Mouse (Mus musculus): ENCODE results near the gene Gsk3a. TPM values are rescaled to one million over a fixed set of nuclear protein-coding genes. Genes with fewer than 3 reads are reported as not detected.

Gene Gsk3a
- polyA plus RNA-seq, 1 experiment from 2014 or later, result 13.0 TPM

DNA sequence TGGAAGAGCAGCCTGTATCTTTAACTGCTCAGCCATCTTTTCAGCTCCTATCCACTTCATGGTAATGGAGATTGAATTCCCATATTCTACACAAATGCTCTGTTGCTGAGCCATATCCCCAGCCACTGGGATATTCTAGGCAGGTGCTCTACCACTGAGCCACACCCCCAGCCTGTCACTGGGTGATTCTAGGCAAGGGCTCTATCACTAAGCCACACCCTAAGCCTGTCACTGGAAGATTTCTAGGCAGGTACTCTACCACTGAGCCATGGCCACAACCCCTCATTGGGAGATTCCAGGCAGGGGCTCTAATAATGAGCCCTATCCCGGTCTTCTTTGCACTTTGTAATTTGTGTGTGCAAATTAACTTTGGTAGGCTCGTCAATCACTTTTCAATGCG is 42.5 kb downstream of the Gsk3a start:
- H3K9me3 ChIP-seq (replicated peaks), result no peaks in the 10 kb centered on the region
- H3K36me3 ChIP-seq, result no peaks in the 10 kb centered on the region
- H3K27me3 ChIP-seq, result no peaks in the 10 kb centered on the region
- H3K27ac ChIP-seq (replicated peaks), result no peak overlapping the region
- no peak overlapping the region for H3K4me3 ChIP-seq (replicated peaks)
- no peak overlapping the region for H3K9ac ChIP-seq
- 80% methylated on average over 3 of the region's 3 CpGs for WGBS
- H3K4me1 ChIP-seq, result peaks cover 6% of the 10 kb centered on the region; the same call in 1 of the 2 replicates
- no peak overlapping the region for H3K4me2 ChIP-seq (replicated peaks)
- no peak for ATAC-seq (ENCODE audit: insufficient number of reproducible peaks, low FRiP score, low TSS enrichment, low read depth)

DNA sequence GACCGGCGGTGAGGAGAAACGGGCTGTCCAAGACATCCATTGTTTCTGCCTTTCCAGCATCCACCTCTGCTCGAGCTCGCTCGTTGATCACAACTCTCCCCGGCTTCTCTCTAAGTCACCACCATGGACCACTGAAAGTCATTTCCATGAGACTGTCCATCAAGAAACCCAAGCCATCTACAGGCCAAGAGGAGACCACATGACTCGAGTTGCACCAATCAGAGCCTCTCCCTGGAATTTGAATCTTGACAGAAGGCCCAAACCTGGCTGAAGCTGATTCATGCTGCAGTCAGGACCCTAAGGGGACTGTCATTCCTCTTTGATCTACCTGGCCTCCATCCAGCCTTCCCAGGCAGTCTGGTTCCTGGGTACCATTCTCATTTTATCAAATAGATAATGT is 45.5 kb downstream of the Gsk3a start:
- Histone ChIP-seq H3K27me3 (no peaks in the 10 kb centered on the region), H3K36me3 (no peaks in the 10 kb centered on the region), H3K27ac (replicated peaks) (no peak overlapping the region), H3K4me1 (no peaks in the 10 kb centered on the region), H3K9ac (no peak overlapping the region), H3K4me3 (replicated peaks) (no peak overlapping the region), H3K4me2 (replicated peaks) (no peak overlapping the region), H3K9me3 (replicated peaks) (no peaks in the 10 kb centered on the region)
- no peak for ATAC-seq (ENCODE audit: insufficient number of reproducible peaks, low FRiP score, low TSS enrichment, low read depth)
- 76% methylated on average over 8 of the region's 8 CpGs for WGBS

DNA sequence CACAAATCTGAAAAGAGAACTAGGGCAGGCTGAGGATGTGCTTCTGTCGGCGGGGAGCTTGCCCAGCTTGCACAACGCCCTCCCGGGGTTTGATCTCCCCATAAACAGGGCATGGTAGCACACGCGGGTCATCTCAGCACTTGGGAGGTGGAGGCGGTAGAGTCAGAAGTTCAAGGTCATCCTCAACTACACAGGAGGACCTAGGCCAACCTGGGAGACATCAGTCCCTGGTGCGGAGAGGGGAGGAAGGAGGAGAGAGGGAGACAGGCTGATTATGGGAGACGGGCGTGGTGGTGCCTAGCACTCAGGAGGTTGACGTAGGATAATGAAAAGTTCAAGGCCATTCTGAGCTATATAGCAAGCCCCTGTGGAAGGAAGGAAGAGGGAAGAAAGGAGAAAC is 46.8 kb downstream of the Gsk3a start:
- H3K4me3 ChIP-seq (replicated peaks), result no peak overlapping the region
- 0 out of 2 replicates have a peak, but pooled peaks cover 3% of the 10 kb centered on the region for H3K27me3 ChIP-seq
- H3K4me1 ChIP-seq, result no peaks in the 10 kb centered on the region
- no peak overlapping the region for H3K27ac ChIP-seq (replicated peaks)
- no peaks in the 10 kb centered on the region for H3K9me3 ChIP-seq (replicated peaks)
- 86% methylated on average over 11 of the region's 11 CpGs for WGBS
- no peak overlapping the region for H3K4me2 ChIP-seq (replicated peaks)
- H3K9ac ChIP-seq, result no peak overlapping the region
- no peak for ATAC-seq (ENCODE audit: insufficient number of reproducible peaks, low FRiP score, low TSS enrichment, low read depth)
- H3K36me3 ChIP-seq, result no peaks in the 10 kb centered on the region

DNA sequence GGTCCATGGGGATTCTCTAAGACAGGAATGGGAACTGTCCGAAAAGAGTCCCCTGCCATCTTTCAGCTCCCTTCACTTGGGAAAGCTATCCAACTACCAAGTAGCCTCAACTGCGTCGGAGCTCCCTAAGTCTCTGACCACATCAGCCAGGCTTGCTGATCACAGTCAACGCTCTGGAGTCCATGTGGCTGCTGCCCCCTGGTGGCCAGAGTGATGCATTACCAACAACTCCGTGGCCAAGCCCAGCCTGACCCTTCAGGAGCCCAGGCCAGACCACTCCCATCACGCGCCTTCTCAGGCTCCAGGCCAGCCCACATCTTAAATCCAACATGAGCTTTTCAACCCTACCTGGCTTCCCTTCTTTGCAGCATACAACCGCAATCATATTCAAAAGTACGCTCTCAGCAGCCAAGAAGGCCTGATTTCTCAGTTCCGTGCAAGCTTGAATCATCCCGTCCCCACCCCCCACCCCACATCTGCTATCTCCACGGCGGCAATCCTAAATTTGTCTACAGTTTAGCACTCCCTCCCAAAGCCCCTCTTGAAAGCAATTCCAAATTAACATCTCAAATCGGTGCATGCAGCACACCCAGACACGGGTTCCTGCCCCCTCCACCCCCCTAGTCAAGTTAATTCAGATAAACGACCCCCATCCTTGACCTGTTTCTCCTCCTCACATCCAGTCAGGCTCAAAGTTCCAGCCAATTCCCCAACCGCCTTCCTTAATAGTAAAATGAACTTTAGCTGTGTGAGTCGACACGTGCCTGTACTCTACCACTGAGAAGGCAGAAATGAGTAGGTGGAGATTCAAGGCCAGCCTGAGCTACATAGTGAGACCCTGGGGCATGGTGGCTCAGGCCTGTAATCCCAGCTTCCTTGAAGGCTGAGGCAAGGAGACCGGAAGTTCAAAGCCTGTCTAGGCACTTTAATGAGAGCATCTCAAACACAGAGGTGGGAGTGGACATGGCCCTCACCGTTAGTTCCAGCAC is 49.7 kb downstream of the Gsk3a start:
- no peaks in the 10 kb centered on the region for H3K9me3 ChIP-seq (replicated peaks)
- 27% methylated on average over 21 of the region's 21 CpGs for WGBS
- H3K36me3 ChIP-seq, result no peaks in the 10 kb centered on the region
- peaks cover 21% of the 10 kb centered on the region for H3K27me3 ChIP-seq
- H3K4me1 ChIP-seq, result no peaks in the 10 kb centered on the region
- no peak overlapping the region for H3K27ac ChIP-seq (replicated peaks)
- H3K9ac ChIP-seq, result no peak overlapping the region
- ATAC-seq (ENCODE audit: insufficient number of reproducible peaks, low FRiP score, low TSS enrichment, low read depth), result 0 out of 2 replicates have a peak, but pooled peaks have one; percentile 54
- H3K4me2 ChIP-seq (replicated peaks), result no peak overlapping the region
- H3K4me3 ChIP-seq (replicated peaks), result no peak overlapping the region

DNA sequence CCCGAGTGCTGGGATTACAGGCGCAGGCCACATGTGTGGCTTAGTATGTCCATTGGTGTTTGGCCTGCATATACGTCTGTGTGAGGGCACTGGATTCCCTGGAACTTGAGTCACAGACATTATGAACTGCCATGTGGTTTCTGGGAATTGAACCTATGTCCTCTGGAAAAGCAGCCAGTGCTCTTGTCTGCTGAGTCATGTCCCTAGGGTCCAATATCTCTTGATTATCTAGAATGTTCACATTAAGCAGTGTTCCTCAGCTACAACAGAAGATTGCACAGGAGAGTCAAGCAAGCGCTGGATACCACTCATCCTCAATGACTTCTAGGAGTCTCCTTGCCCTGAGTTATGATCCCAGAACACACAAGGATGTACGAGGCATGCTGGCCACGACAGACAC is 53.6 kb downstream of the Gsk3a start:
- Histone ChIP-seq H3K27ac (replicated peaks) (no peak overlapping the region), H3K4me2 (replicated peaks) (no peak overlapping the region), H3K27me3 (peaks cover 58% of the 10 kb centered on the region), H3K36me3 (no peaks in the 10 kb centered on the region), H3K9me3 (replicated peaks) (no peaks in the 10 kb centered on the region), H3K9ac (no peak overlapping the region), H3K4me1 (peaks cover 6% of the 10 kb centered on the region), H3K4me3 (replicated peaks) (no peak overlapping the region)
- no peak for ATAC-seq (ENCODE audit: insufficient number of reproducible peaks, low FRiP score, low TSS enrichment, low read depth)
- WGBS, result 71% methylated on average over 6 of the region's 6 CpGs

DNA sequence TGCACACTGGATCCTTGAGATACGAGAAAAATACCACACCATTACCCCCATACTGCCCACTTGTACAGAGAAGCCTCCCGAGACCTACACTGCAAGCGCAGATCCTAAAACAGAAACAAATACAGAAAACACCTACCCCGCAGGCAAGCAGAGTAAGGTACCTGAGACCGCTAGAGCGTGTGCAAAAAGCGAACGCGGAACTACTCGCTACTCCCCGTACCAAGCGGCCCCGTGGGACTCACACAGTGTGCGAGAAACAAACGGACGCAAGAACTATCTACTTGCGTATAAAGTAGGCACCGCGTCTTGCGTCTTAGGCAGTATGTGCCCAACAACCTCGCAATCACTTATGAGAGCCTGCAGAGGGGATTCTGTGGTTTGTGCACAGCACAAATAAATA is 55.8 kb downstream of the Gsk3a start:
- Histone ChIP-seq H3K4me2 (replicated peaks) (0 out of 2 replicates have a peak overlapping the region, but pooled peaks have one; percentile 12), H3K27me3 (peaks cover 80% of the 10 kb centered on the region), H3K9ac (no peak overlapping the region), H3K36me3 (no peaks in the 10 kb centered on the region), H3K4me3 (replicated peaks) (peak overlapping the region; percentile 18), H3K27ac (replicated peaks) (no peak overlapping the region), H3K9me3 (replicated peaks) (no peaks in the 10 kb centered on the region), H3K4me1 (peaks cover 15% of the 10 kb centered on the region)
- ATAC-seq (ENCODE audit: insufficient number of reproducible peaks, low FRiP score, low TSS enrichment, low read depth), result no peak
- WGBS, result 5% methylated on average over 21 of the region's 21 CpGs

DNA sequence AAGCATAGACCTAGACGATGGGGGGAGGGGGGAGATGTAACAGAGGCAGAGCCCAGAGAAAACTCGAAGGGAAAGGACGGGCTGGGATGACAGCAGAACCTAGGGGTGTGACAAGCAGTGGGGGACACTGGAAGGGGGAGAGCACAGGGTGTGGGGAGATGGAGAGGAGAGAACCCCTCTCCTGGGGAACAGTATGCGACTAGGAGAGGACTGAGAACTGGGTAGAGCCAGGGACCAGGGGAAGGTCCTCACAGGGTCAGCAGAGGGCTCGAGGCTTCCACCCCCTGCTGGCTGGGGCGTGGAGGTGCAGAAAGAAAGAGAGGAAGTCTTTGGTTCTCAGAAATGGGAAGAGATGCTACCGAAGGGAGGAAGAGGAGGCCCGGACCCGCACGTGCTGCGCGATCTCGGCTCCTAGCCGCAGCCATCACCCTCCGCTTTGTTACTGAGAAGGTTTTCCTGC is 56.3 kb downstream of the Gsk3a start:
- WGBS, result 1% methylated on average over 15 of the region's 15 CpGs
- Histone ChIP-seq H3K4me2 (replicated peaks) (0 out of 2 replicates have a peak overlapping the region, but pooled peaks have one; percentile 12), H3K9ac (no peak overlapping the region), H3K27me3 (peaks cover 82% of the 10 kb centered on the region), H3K27ac (replicated peaks) (no peak overlapping the region), H3K36me3 (no peaks in the 10 kb centered on the region), H3K9me3 (replicated peaks) (no peaks in the 10 kb centered on the region), H3K4me3 (replicated peaks) (peak overlapping the region; percentile 18), H3K4me1 (peaks cover 15% of the 10 kb centered on the region)
- no peak; the same call in 1 of the 2 replicates for ATAC-seq (ENCODE audit: insufficient number of reproducible peaks, low FRiP score, low TSS enrichment, low read depth)

DNA sequence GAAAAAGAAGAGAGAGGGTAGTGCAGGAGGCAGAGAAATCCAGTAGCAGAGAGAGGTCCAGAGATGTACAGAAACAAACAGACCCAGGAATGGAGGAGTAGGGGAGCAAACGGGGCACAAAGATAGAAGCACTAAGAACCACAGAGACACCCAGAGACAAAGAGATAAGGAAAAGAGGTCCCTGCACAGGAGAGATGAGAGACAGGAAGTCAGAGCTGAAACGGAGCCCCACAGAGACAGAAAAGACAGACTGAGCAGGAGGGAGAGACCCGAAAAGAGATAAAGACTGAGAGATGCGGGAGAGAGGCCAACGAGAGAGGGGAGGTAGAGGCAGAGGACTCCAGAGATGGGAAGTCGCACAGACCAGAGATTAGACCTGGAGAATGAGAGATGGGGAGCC is 57.1 kb downstream of the Gsk3a start:
- H3K36me3 ChIP-seq, result no peaks in the 10 kb centered on the region
- no peak overlapping the region; the same call in 1 of the 2 replicates for H3K4me2 ChIP-seq (replicated peaks)
- H3K9me3 ChIP-seq (replicated peaks), result no peaks in the 10 kb centered on the region
- H3K4me3 ChIP-seq (replicated peaks), result no peak overlapping the region
- no peak overlapping the region for H3K27ac ChIP-seq (replicated peaks)
- H3K27me3 ChIP-seq, result peaks cover 90% of the 10 kb centered on the region
- H3K4me1 ChIP-seq, result peaks cover 15% of the 10 kb centered on the region
- no peak for ATAC-seq (ENCODE audit: insufficient number of reproducible peaks, low FRiP score, low TSS enrichment, low read depth)
- 5% methylated on average over 6 of the region's 6 CpGs for WGBS
- H3K9ac ChIP-seq, result no peak overlapping the region

DNA sequence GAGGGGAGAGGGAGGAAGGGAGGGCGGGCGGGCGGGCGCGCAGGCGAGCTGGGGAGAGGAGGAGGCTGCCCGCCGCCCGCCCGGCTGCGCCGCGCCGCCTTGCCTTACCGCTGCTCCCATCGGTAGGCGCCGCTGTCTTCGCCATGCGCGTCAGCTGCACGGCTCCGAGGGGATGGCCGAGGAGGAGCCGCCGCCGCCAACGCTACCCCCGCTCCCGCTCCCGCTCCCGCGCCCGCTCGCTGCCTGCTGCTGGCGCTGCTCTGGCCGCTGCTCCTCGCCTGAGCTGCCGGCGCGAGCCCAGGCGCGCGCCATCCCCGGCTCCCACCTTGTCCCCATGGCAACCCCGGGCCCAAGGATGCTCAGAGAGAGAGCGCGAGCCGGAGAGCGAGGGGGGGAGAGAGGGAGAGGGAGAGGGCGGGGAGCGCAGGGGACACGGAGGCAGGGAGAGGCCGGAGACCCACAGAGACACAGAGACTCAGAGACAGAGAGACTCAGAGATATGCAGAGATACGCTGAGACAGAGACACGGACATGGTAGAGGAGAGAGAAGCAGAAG is 58.0 kb downstream of the Gsk3a start, which contains the start of gene Pou2f2:
Pou2f2 (minus strand) TSS at position 121 of the 556 bp plus-strand sequence.
- under 1% methylated on average over 40 of the region's 56 CpGs for WGBS
- peak; percentile 87 for ATAC-seq (ENCODE audit: insufficient number of reproducible peaks, low FRiP score, low TSS enrichment, low read depth)
- Histone ChIP-seq H3K9me3 (replicated peaks) (no peaks in the 10 kb centered on the region), H3K4me2 (replicated peaks) (peak within 1 kb of the TSS; percentile 89), H3K36me3 (no peaks in the 10 kb centered on the region), H3K4me1 (peaks cover 15% of the 10 kb centered on the region), H3K27ac (replicated peaks) (no peak within 1 kb of the TSS), H3K27me3 (peaks cover 97% of the 10 kb centered on the region), H3K4me3 (replicated peaks) (peak within 1 kb of the TSS; percentile 51), H3K9ac (peak within 1 kb of the TSS; percentile 27; the same call in 1 of the 2 replicates)

DNA sequence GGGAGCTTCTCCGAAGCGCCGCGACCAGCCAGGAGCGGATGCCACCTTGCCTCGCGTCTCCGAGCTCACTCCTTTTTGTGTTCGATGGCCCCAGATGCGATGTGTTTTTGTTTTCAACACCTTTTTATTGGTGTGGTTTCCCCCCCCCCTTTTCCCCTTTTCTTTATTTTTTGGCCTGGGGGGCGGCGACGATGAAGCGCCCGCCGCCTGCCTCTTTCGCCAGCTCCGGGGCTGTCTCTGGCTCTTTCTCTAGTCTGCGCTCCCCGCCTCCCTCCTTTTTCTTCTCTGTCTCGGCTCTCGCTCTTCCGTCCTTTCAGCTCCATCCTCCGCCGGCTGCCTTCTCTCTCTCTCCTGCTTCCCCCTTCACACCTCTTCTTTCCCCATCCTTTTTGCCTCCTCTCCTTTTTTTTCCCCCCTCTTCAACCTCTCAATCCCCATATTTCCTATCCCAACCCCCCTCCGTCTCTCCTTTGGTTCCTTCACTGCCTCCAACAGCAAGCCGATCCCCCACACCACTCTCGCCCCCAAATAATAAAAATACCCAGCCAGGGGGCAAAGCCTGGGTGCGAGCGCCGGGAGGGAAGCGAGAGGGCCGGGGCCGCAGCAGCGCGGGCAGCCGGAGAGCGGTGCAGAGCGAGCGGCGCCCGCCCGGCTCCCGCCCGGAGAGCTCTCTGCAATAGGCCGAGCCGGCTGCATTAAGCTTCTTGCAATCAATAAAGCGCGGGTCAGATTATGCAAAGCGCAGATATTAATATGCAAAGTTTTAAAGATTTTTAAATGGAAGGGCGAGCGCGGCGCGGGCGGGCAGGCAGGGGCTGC is 58.7 kb downstream of the Gsk3a start:
- ATAC-seq (ENCODE audit: insufficient number of reproducible peaks, low FRiP score, low TSS enrichment, low read depth), result peak; percentile 49; the same call in 1 of the 2 replicates
- 1% methylated on average over 52 of the region's 56 CpGs for WGBS
- no peak overlapping the region for H3K27ac ChIP-seq (replicated peaks)

More for the DNA sequence above, 58.7 kb downstream of the Gsk3a start:
- peaks cover 90% of the 10 kb centered on the region for H3K27me3 ChIP-seq
- no peaks in the 10 kb centered on the region for H3K9me3 ChIP-seq (replicated peaks)
- H3K4me1 ChIP-seq, result peaks cover 15% of the 10 kb centered on the region
- peak overlapping the region; percentile 51 for H3K4me3 ChIP-seq (replicated peaks)
- H3K9ac ChIP-seq, result no peak overlapping the region
- no peaks in the 10 kb centered on the region for H3K36me3 ChIP-seq
- peak overlapping the region; percentile 89 for H3K4me2 ChIP-seq (replicated peaks)
